ENCODE assay signal across 22 mouse cellular contexts in genomic region chr11:97383764-97384163, GRCm38 (mm10). TPM values are rescaled to one million over a fixed set of nuclear protein-coding genes. Genes with fewer than 3 reads are reported as not detected.
DNase-seq lines count a peak whose midpoint lies in the region; ATAC-seq and TF ChIP-seq lines count a peak whose summit lies in the region.
"Had no signal": no experiment of that assay in that cellular context is flagged by ENCODE, and none has a peak within 500 bp of the region (broad histone marks: within the 10 kb centered on the region; RNA-seq: fewer than 3 reads in every experiment).

No protein-coding gene starts in this region.

- TF ChIP-seq CTCF in brain, embryonic 14.5 days (IDR thresholded peaks at IDR 0.05; ENCODE audit: borderline replicate concordance, extremely low read depth, insufficient read depth, insufficient read length): no peak
- TF ChIP-seq CTCF in gastrocnemius, adult 2 months (IDR thresholded peaks at IDR 0.05): no peak

- H3K4me3 ChIP-seq in forebrain, embryonic 15.5 days: no peak overlapping the region
- H3K4me3 ChIP-seq in forebrain, embryonic 11.5 days (ENCODE audit: low read depth, low read length): no peak overlapping the region
- H3K4me3 ChIP-seq in kidney, embryonic 15.5 days (replicated peaks): no peak overlapping the region
- H3K4me3 ChIP-seq in gastrocnemius, adult 2 months: no peak overlapping the region
- H3K4me3 ChIP-seq: embryonic facial prominence, embryonic 15.5 days; erythroblast, embryonic 14.5 days; heart, adult 2 months; heart, embryonic 15.5 days; hindbrain, embryonic 13.5 days had no signal

- peak overlapping the region; percentile 11; the same call in 1 of the 2 replicates for H3K27ac ChIP-seq in forebrain, embryonic 15.5 days (replicated peaks)
- H3K27ac ChIP-seq in forebrain, embryonic 11.5 days (ENCODE audit: low read depth, low read length): no peak overlapping the region
- H3K27ac ChIP-seq in kidney, embryonic 15.5 days: peak overlapping the region; percentile 45; the same call in 1 of the 2 replicates
- H3K27ac ChIP-seq in gastrocnemius, adult 2 months: no peak overlapping the region
- H3K27ac ChIP-seq: embryonic facial prominence, embryonic 15.5 days; heart, adult 2 months; heart, embryonic 15.5 days; hindbrain, embryonic 13.5 days; hindbrain, postnatal 0 days had no signal

- no peak for DNase-seq in forebrain, embryonic 11.5 days (ENCODE audit: low spot score)
- DNase-seq in kidney, adult 8-10 months: no peak
- peak; percentile 72 for DNase-seq in brain, embryonic 14.5 days (ENCODE audit: low read depth)
- no peak for DNase-seq in gastrocnemius, adult 2 months
- DNase-seq: adrenal gland, adult 2 months; adrenal gland, postnatal 25 days; cerebellum, adult 11 months; cerebellum, adult 8-10 months; cerebellum, postnatal 14 days; embryo, embryonic 11 days; gastrocnemius, postnatal 14 days; heart, adult 2 months; heart, postnatal 14 days had no signal

- ATAC-seq in forebrain, embryonic 15.5 days (replicated peaks): no peak
- ATAC-seq in forebrain, embryonic 11.5 days (replicated peaks; ENCODE audit: low FRiP score): no peak
- no peak for ATAC-seq in kidney, embryonic 15.5 days (replicated peaks; ENCODE audit: low FRiP score)
- ATAC-seq: hindbrain, postnatal 0 days had no signal

- WGBS in forebrain, embryonic 15.5 days: 51% methylated on average over 2 of the region's 2 CpGs
- WGBS in forebrain, embryonic 11.5 days: 84% methylated on average over 2 of the region's 2 CpGs
- 77% methylated on average over 2 of the region's 2 CpGs for WGBS in kidney, embryonic 15.5 days

- peaks cover 7% of the 10 kb centered on the region; the same call in 1 of the 2 replicates for H3K4me1 ChIP-seq in forebrain, embryonic 15.5 days
- H3K4me1 ChIP-seq in forebrain, embryonic 11.5 days (replicated peaks; ENCODE audit: control insufficient read depth, insufficient read depth, low read length): no peaks in the 10 kb centered on the region
- H3K4me1 ChIP-seq in kidney, embryonic 15.5 days: no peaks in the 10 kb centered on the region
- H3K4me1 ChIP-seq: embryonic facial prominence, embryonic 15.5 days; heart, embryonic 15.5 days; hindbrain, embryonic 13.5 days had no signal

- H3K27me3 ChIP-seq in forebrain, embryonic 15.5 days: no peaks in the 10 kb centered on the region
- no peaks in the 10 kb centered on the region for H3K27me3 ChIP-seq in forebrain, embryonic 11.5 days (ENCODE audit: control insufficient read depth, insufficient read depth, low read length)
- H3K27me3 ChIP-seq in kidney, embryonic 15.5 days: no peaks in the 10 kb centered on the region
- H3K27me3 ChIP-seq: embryonic facial prominence, embryonic 15.5 days; heart, embryonic 15.5 days; hindbrain, embryonic 13.5 days had no signal

- H3K9ac ChIP-seq in forebrain, embryonic 15.5 days (replicated peaks): no peak overlapping the region
- no peak overlapping the region for H3K9ac ChIP-seq in forebrain, embryonic 11.5 days (ENCODE audit: low read length)
- no peak overlapping the region for H3K9ac ChIP-seq in kidney, embryonic 15.5 days
- H3K9ac ChIP-seq: embryonic facial prominence, embryonic 15.5 days; heart, embryonic 15.5 days; hindbrain, embryonic 13.5 days had no signal

- H3K9me3 ChIP-seq in forebrain, embryonic 15.5 days: no peaks in the 10 kb centered on the region
- no peaks in the 10 kb centered on the region for H3K9me3 ChIP-seq in forebrain, embryonic 11.5 days (ENCODE audit: control insufficient read depth, low read length)
- H3K9me3 ChIP-seq in kidney, embryonic 15.5 days (replicated peaks): no peaks in the 10 kb centered on the region
- H3K9me3 ChIP-seq: embryonic facial prominence, embryonic 15.5 days; heart, embryonic 15.5 days; hindbrain, embryonic 13.5 days had no signal

- intact Hi-C loops in gastrocnemius, adult 2 months (cut with DNase I): no loop called here

- no peak overlapping the region for H3K4me2 ChIP-seq in forebrain, embryonic 15.5 days (replicated peaks)
- H3K4me2 ChIP-seq in forebrain, embryonic 11.5 days (ENCODE audit: low read depth, low read length, severe bottlenecking): no peak overlapping the region
- no peak overlapping the region for H3K4me2 ChIP-seq in kidney, embryonic 15.5 days
- H3K4me2 ChIP-seq: embryonic facial prominence, embryonic 15.5 days; heart, embryonic 11.5 days; heart, embryonic 15.5 days; hindbrain, embryonic 13.5 days had no signal

- TF ChIP-seq POLR2A in brain, embryonic 14.5 days (IDR thresholded peaks at IDR 0.05; ENCODE audit: borderline replicate concordance, extremely low read depth, insufficient read depth, insufficient read length, poor library complexity, severe bottlenecking): no peak

- H3K36me3 ChIP-seq in forebrain, embryonic 15.5 days: peaks cover 49% of the 10 kb centered on the region
- 0 out of 2 replicates have a peak, but pooled peaks cover 3% of the 10 kb centered on the region for H3K36me3 ChIP-seq in forebrain, embryonic 11.5 days (ENCODE audit: control insufficient read depth, insufficient read depth, low read length)
- H3K36me3 ChIP-seq in kidney, embryonic 15.5 days: peaks cover 81% of the 10 kb centered on the region

RNA-seq across cellular contexts. Expression of gene Socs7, which starts 21.4 kb away (rescaled TPM):
- 10.1 and 10.6 TPM in 2 replicates for polyA plus RNA-seq in forebrain, embryonic 15.5 days (2015; fragmentation: Nextera tagmentation; extraction: Ambion mirVana)
- polyA plus RNA-seq in forebrain, embryonic 11.5 days (2014; fragmentation: Nextera tagmentation; extraction: Ambion mirVana): 4.3 and 4.5 TPM in 2 replicates
- polyA plus RNA-seq in kidney, embryonic 15.5 days (2015; fragmentation: Nextera tagmentation; extraction: Ambion mirVana): 3.8 and 3.9 TPM in 2 replicates
- 31.2 and 37.1 TPM in 2 replicates for polyA plus RNA-seq in brain, embryonic 14.5 days (2012; rRNA removed)
- 10 to 100 TPM; 43.2 to 48.6 TPM for total RNA-seq in gastrocnemius, adult 2 months (2021)

RNA-seq across cellular contexts. Expression of gene Arhgap23, which starts 31.6 kb away (rescaled TPM):
- 7.1 and 8.4 TPM in 2 replicates for polyA plus RNA-seq in forebrain, embryonic 15.5 days (2015; fragmentation: Nextera tagmentation; extraction: Ambion mirVana)
- polyA plus RNA-seq in forebrain, embryonic 11.5 days (2014; fragmentation: Nextera tagmentation; extraction: Ambion mirVana): 3.2 and 4.8 TPM in 2 replicates
- polyA plus RNA-seq in kidney, embryonic 15.5 days (2015; fragmentation: Nextera tagmentation; extraction: Ambion mirVana): 4.6 and 5.9 TPM in 2 replicates
- 25.3 and 35.8 TPM in 2 replicates for polyA plus RNA-seq in brain, embryonic 14.5 days (2012; rRNA removed)
- total RNA-seq in gastrocnemius, adult 2 months (2021): 1 to 10 TPM; 5.9 to 7.5 TPM

RNA-seq across cellular contexts. Expression of gene Gpr179, which starts 31.9 kb away (rescaled TPM):
- polyA plus RNA-seq in forebrain, embryonic 15.5 days (2015; fragmentation: Nextera tagmentation; extraction: Ambion mirVana): 0.18 and 0.33 TPM in 2 replicates
- 0.03 TPM in 2 replicates for polyA plus RNA-seq in forebrain, embryonic 11.5 days (2014; fragmentation: Nextera tagmentation; extraction: Ambion mirVana)
- polyA plus RNA-seq in kidney, embryonic 15.5 days (2015; fragmentation: Nextera tagmentation; extraction: Ambion mirVana): 0.10 and 0.53 TPM in 2 replicates
- 0.26 and 0.41 TPM in 2 replicates for polyA plus RNA-seq in brain, embryonic 14.5 days (2012; rRNA removed)
- under 1 TPM in 1 of 2 experiments, not detected in 1; 0.03 TPM for total RNA-seq in gastrocnemius, adult 2 months (2021)
- total RNA-seq: common myeloid progenitor, adult 5-6 weeks had no signal
- polyA plus RNA-seq: erythroblast, embryonic 14.5 days; heart, adult 2 months had no signal

Comparison
In these comparisons a context has a peak if more than half of its experiments do, and no peak if none do; other contexts are left out.
1. H3K27ac ChIP-seq: peak in forebrain, embryonic 15.5 days (single experiment) and kidney, embryonic 15.5 days (single experiment); none in forebrain, embryonic 11.5 days (single experiment) and gastrocnemius, adult 2 months (single experiment).